Mouse (Mus musculus) embryonic facial prominence, embryonic 11.5 days (tissue): ENCODE measurements at regions not wholly inside any gene's neighbourhood (a gene's known extent, or its start where the extent isn't known, plus 50 kb on each side); places are given as distances from the start of the nearest gene placed in this dataset.

Experiments
- ATAC-seq: fragments of 200-750 bp; cut with Nextera tagmentation; replicated peaks from 2 replicates; pipeline ENCODE4 v1.8.0; 2017; ENCODE audit warnings: low read depth; ENCODE audit not compliant: insufficient number of reproducible peaks, low FRiP score, low TSS enrichment
- DNase-seq: peaks from one replicate; pipeline ENCODE4 v3.0.0-alpha.2; 2015; ENCODE audit warnings: low spot score
- H3K27ac ChIP-seq: fragments of 300-500 bp; sonication (generic); replicated peaks from 2 replicates; pipeline ENCODE4 v1.5.1; 2014; ENCODE audit warnings: mild to moderate bottlenecking, low read depth, low read length, control low read depth
- H3K27me3 ChIP-seq: fragments of 300-500 bp; sonication (generic); 2 replicates; pipeline ENCODE4 v1.6.1; 2014; ENCODE audit warnings: mild to moderate bottlenecking, low read length, moderate library complexity, mixed read lengths; ENCODE audit not compliant: control insufficient read depth, insufficient read depth
- H3K36me3 ChIP-seq: fragments of 300-500 bp; sonication (generic); replicated peaks from 2 replicates; pipeline ENCODE4 v1.6.1; 2014; ENCODE audit warnings: low read depth, mild to moderate bottlenecking, low read length, moderate library complexity, mixed read lengths; ENCODE audit not compliant: control insufficient read depth, insufficient read depth
- H3K4me1 ChIP-seq: fragments of 300-500 bp; sonication (generic); 2 replicates; pipeline ENCODE4 v1.6.1; 2014; ENCODE audit warnings: low read length, mixed read lengths; ENCODE audit not compliant: control insufficient read depth, insufficient read depth
- H3K4me2 ChIP-seq: fragments of 300-500 bp; sonication (generic); 2 replicates; pipeline ENCODE4 v1.6.1; 2014; ENCODE audit warnings: low read depth, mild to moderate bottlenecking, control low read depth, low read length, moderate library complexity
- H3K4me3 ChIP-seq: fragments of 300-500 bp; sonication (generic); 2 replicates; pipeline ENCODE4 v1.5.1; 2014; ENCODE audit warnings: low read depth, low read length, control low read depth
- H3K9ac ChIP-seq: fragments of 300-500 bp; sonication (generic); replicated peaks from 2 replicates; pipeline ENCODE4 v1.6.1; 2014; ENCODE audit warnings: mild to moderate bottlenecking, control low read depth, low read length
- H3K9me3 ChIP-seq: fragments of 300-500 bp; sonication (generic); replicated peaks from 2 replicates; pipeline ENCODE4 v1.6.1; 2016; ENCODE audit warnings: mild to moderate bottlenecking, low read length, inconsistent platforms, mixed read lengths; ENCODE audit not compliant: control insufficient read depth
- WGBS: fragments of 180-500 bp; shearing (Covaris S2); extraction: QIAGEN DNeasy Blood & Tissue Kit; methylation state at CpG from one replicate; pipeline ENCODE4 v1.1.7; 2014; 5-methylcytosine and 5-hydroxymethylcytosine counted together

DNA sequence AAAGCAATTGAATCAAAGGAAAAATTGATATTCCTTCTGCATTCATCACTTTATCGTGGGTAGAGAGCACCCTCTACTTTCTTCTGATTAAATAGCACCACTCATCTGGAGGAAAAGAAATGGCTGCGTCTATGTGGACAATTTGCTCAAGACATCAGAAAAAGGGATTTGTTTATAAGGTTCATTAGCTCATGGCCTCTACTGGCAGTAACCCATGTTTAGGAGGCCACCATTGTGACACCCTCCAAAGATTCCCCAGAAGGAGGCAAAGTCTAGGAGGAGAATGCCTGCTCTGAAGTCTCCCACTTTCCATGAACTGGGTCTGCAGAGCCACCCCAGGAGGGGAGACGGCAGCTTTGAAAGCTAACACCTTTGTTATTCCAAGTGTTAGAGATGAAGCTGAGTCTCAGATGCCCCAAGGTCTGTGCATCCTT, 147.2 kb upstream of the Plscr5 start:
- no peaks in the 10 kb centered on the region for H3K27me3 ChIP-seq
- no peak for ATAC-seq
- no peak overlapping the region for H3K9ac ChIP-seq
- no peaks in the 10 kb centered on the region for H3K4me1 ChIP-seq
- no peak overlapping the region for H3K4me2 ChIP-seq
- H3K27ac ChIP-seq = no peak overlapping the region
- H3K4me3 ChIP-seq = no peak overlapping the region
- peak; percentile 14 for DNase-seq
- no peaks in the 10 kb centered on the region for H3K36me3 ChIP-seq
- no peaks in the 10 kb centered on the region for H3K9me3 ChIP-seq
- 38% methylated on average over 3 of the region's 3 CpGs for WGBS

DNA sequence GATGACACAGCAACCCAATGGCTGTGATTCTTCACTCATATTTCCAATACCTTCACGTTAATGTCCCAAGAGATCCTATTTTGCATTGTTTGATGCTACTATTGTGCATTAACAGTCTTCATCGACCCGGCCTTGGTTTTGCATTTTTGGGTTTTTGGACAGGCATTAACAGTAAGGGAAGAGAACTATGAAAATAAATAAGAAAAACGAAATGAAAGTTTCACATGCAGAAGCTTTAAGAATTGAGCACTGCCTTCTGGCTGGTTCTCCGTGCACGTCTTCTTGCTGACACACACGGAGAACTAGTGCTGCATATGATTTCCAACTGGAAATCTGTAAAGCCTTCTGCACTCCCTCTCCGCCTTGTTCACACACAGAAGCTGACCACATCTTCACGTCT, 148.6 kb upstream of the Plscr5 start:
- no peaks in the 10 kb centered on the region for H3K27me3 ChIP-seq
- H3K4me3 ChIP-seq = no peak overlapping the region
- no peak overlapping the region for H3K9ac ChIP-seq
- H3K4me2 ChIP-seq = no peak overlapping the region
- no peaks in the 10 kb centered on the region for H3K36me3 ChIP-seq
- no peaks in the 10 kb centered on the region for H3K9me3 ChIP-seq
- H3K27ac ChIP-seq = no peak overlapping the region
- DNase-seq (no peak), ATAC-seq (no peak)
- 80% methylated on average over 9 of the region's 9 CpGs for WGBS
- no peaks in the 10 kb centered on the region for H3K4me1 ChIP-seq

DNA sequence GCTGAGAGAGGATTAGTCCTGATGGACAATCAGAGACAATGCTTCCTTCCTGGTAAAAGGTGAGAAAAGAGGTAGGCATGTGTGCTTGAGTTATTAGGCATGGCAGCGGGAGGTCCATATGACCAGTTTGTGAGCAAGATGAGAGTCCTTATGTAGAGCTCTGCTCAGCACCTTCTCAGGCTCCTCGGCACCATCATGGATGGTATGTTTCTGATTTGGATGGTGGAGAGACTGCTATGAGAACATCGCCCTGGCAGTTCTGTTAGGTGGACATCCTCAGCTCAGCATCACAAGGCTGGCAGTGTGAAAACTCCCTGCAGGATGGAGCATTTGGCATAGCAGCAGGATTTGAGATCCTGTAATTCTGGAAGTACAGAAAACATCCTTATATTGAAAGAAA, 176.2 kb upstream of the Plscr5 start:
- Histone ChIP-seq H3K4me2 (no peak overlapping the region), H3K9me3 (no peaks in the 10 kb centered on the region), H3K27me3 (no peaks in the 10 kb centered on the region), H3K9ac (no peak overlapping the region), H3K4me3 (no peak overlapping the region), H3K4me1 (no peaks in the 10 kb centered on the region), H3K36me3 (no peaks in the 10 kb centered on the region), H3K27ac (no peak overlapping the region)
- ATAC-seq = no peak
- DNase-seq = no peak
- WGBS = 93% methylated on average over 3 of the region's 3 CpGs

DNA sequence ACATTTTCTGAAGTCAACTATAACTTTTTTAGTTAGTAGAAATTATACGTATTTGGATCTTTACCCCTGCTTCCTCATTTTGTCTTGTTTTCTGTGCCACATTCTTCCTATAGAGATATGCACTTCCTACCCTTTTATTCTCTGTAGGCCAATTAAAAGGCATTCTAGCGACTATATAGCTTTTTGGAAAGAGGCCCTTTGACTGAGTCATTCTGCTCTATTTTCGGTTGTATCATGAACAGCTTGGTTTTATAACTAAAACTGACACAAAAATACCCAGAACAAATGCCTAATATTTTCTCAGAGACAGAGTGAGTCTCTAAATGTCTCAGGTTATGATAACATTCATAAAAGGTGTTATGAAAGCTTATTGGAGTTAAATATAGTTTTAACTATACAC, 176.8 kb upstream of the Plscr5 start:
- Histone ChIP-seq H3K9me3 (no peaks in the 10 kb centered on the region), H3K4me3 (no peak overlapping the region), H3K4me2 (no peak overlapping the region), H3K36me3 (no peaks in the 10 kb centered on the region), H3K27me3 (no peaks in the 10 kb centered on the region), H3K27ac (no peak overlapping the region), H3K9ac (no peak overlapping the region), H3K4me1 (no peaks in the 10 kb centered on the region)
- 80% methylated on average over 3 of the region's 3 CpGs for WGBS
- DNase-seq (no peak), ATAC-seq (no peak)

DNA sequence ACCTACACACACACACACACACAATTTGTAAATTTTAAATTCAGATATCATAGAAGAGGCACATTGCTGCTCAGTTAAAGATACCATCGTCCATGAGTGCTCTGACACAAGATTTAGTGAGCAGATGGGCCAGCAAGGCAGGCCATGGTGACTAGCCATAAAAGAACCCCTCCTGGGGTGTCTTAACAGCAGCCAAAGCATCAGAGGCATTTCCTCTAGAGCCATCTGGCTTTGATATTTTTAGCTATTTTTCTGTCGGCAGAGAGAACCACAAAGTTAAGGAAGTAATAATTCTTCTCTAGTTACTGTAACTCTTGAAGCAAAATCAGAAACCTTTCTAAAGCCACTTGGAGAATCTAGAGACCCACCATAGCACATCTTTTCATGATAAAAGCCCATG, 204.5 kb upstream of the Plscr5 start:
- ATAC-seq = no peak

DNA sequence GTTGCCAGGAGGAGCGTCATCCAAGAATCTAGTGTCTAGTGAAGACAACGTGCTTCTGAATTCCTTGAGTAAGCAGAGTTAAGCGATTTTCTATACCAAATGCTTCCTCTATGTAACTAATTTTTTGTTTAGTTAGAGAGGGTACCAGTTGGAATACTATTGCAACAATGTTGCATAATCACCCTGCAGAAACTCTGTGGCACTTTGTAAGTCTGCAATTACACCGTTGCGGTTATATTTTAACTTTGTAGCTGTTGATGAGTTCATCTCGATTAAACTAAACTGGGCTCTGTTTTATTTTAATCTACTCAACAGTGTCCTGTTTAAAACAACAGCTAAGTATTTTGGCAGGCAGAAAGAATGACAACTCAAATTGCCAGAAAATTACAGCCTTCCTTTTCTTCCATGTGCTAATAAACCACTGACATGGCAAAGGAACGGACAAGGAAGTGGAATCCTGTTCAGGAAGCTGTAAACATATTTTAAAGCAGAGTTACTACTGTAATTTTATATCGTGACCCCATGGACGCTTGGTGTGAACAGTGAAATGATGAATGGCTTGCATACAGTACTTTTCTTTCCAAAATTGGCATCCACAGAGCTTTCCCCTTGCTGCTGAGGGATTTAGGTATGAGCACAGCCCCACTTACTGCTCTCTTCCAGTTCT, 210.6 kb upstream of the Plscr5 start:
- WGBS = 79% methylated on average over 9 of the region's 9 CpGs
- Histone ChIP-seq H3K27me3 (no peaks in the 10 kb centered on the region), H3K27ac (no peak overlapping the region), H3K4me2 (no peak overlapping the region), H3K9me3 (no peaks in the 10 kb centered on the region), H3K9ac (no peak overlapping the region), H3K36me3 (no peaks in the 10 kb centered on the region), H3K4me1 (no peaks in the 10 kb centered on the region), H3K4me3 (no peak overlapping the region)
- DNase-seq (no peak), ATAC-seq (no peak)

More for the DNA sequence above, 204.5 kb upstream of the Plscr5 start:
- H3K27ac ChIP-seq = no peak overlapping the region
- no peaks in the 10 kb centered on the region for H3K4me1 ChIP-seq
- H3K9me3 ChIP-seq = no peaks in the 10 kb centered on the region
- H3K4me2 ChIP-seq = no peak overlapping the region
- peak; percentile 6 for DNase-seq
- H3K9ac ChIP-seq = no peak overlapping the region
- 41% methylated on average over 2 of the region's 2 CpGs for WGBS
- no peak overlapping the region for H3K4me3 ChIP-seq
- H3K27me3 ChIP-seq = no peaks in the 10 kb centered on the region
- no peaks in the 10 kb centered on the region for H3K36me3 ChIP-seq

DNA sequence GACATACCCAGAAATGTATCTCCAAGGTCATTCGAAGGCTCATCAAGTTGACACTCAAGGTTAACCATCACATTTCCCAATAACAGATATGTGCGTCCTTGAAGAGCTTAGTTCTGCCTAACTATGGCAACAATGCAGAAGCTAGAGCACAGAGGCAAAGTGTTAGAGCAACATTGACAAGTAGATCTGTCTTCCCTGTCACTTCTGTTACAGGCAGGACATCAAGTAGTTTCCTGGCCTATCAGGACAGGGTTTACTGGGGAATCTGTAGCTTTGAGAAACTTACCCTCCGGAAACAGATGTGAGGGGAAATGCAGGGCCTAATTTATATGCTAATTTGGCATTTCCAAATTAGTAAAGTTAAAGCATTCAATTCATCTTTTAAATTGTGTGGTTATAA, 211.2 kb upstream of the Plscr5 start:
- no peak for ATAC-seq

DNA sequence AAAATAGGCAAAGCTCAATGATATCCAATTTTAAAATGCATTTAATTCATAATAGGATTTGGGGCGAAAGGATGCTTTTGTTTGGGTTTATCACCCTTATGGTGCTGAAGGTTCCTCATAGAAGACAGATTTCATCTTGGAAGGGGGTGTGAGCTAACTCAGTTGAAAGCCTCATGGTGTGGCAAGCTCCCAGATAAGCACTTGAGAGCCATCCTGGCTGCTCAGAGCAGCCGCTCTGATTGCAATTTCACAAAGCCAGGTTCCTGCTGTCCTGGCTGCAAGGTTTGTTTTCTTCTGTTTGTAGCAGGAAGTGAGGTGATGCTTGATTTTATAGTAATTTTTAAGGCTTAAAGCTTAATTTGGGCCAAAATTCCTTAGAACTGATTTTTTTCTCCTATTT, 228.7 kb upstream of the Plscr5 start:
- DNase-seq (no peak), ATAC-seq (no peak)
- H3K9ac ChIP-seq = no peak overlapping the region
- no peak overlapping the region for H3K27ac ChIP-seq
- H3K4me2 ChIP-seq = no peak overlapping the region
- no peaks in the 10 kb centered on the region for H3K4me1 ChIP-seq
- H3K36me3 ChIP-seq = no peaks in the 10 kb centered on the region
- no peaks in the 10 kb centered on the region for H3K9me3 ChIP-seq
- 77% methylated on average over 2 of the region's 2 CpGs for WGBS
- H3K4me3 ChIP-seq = no peak overlapping the region
- no peaks in the 10 kb centered on the region for H3K27me3 ChIP-seq

More for the DNA sequence above, 211.2 kb upstream of the Plscr5 start:
- Histone ChIP-seq H3K4me3 (no peak overlapping the region), H3K27ac (no peak overlapping the region), H3K9ac (no peak overlapping the region), H3K9me3 (no peaks in the 10 kb centered on the region), H3K36me3 (no peaks in the 10 kb centered on the region), H3K27me3 (no peaks in the 10 kb centered on the region), H3K4me2 (no peak overlapping the region), H3K4me1 (no peaks in the 10 kb centered on the region)
- WGBS = 81% methylated on average over 3 of the region's 3 CpGs
- no peak for DNase-seq
